Mouse (Mus musculus) heart, postnatal 10 days (tissue): ENCODE measurements at regions not wholly inside any gene's neighbourhood (a gene's known extent, or its start where the extent isn't known, plus 50 kb on each side); places are given as distances from the start of the nearest gene placed in this dataset.

Experiments used
- DNase-seq, 2 experiments: peaks; one replicate each; pipeline ENCODE4 v3.0.0; 2021
- intact Hi-C: fragments of 180-260 bp; cut with DNase I; formaldehyde crosslinking; loops from one replicate; pipeline ENCODE4 v1.15.1; 2025

DNA sequence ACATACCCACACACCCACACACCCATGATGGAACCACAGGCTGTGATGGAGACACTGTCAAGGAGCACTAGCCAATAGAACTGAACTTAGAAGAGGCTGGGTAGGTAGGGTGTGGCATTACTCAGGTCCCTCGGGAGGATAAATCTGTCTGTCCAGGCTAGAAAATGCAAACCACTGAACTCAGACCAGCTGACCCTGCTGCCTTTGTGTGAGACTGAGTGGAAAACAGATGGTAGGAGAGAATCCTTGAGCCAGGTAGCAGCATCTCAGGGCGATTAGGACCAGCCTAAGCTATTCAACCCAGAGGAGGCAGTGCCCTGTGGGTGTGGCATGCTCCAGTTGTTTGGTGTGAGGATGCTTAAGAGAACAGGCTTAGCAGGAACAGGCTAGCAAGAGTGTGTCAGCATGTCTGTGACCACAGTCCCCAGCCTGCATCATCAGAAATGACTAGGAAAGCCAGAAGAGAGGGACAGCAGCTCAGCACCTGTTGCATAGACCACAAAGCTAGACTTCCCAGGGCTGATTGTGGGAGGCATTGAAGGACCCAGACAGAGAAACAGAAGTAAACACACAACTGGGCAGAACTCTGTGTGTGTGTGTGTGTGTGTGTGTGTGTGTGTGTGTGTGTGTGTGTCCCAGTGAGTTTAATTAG lies 103.2 kb upstream of the Sesn3 start:
- intact Hi-C loops = no loop called here
- no peak for DNase-seq

DNA sequence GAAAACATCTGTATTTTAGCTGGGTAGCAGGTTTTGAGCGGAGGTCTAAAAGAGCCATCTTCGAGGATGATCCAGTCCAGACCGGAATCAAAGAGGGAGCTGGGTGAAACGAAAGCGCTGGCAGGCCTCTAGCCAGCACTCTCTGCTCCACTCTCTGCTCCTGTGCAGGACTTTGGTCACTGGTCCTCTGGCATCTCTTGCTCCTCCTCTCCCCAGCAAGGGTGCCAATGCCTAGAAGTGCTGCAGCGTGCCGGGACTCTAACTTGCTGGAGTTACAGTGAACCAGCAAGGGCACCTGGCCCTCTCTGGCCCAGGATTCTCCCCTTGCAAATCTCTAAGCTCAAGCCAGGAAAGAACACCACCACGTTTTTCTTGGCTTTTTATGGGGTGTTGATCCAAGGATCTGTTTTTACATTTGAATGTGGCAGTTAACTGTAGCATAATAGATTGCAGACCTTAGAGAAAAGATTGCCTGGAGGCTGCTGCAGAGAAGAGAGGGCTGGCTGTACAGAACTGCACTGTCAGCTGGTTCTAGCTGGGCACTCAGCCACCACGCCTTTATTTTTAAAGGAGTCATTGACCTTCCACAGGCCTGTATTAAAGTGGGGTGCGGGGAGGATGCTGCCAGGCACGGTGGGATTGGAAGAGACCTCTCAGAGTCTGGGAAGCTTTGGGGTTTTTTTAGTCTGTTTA lies 101.1 kb upstream of the Sesn3 start:
- intact Hi-C loops = no loop called here
- DNase-seq = peak; percentile 83 to 84

DNA sequence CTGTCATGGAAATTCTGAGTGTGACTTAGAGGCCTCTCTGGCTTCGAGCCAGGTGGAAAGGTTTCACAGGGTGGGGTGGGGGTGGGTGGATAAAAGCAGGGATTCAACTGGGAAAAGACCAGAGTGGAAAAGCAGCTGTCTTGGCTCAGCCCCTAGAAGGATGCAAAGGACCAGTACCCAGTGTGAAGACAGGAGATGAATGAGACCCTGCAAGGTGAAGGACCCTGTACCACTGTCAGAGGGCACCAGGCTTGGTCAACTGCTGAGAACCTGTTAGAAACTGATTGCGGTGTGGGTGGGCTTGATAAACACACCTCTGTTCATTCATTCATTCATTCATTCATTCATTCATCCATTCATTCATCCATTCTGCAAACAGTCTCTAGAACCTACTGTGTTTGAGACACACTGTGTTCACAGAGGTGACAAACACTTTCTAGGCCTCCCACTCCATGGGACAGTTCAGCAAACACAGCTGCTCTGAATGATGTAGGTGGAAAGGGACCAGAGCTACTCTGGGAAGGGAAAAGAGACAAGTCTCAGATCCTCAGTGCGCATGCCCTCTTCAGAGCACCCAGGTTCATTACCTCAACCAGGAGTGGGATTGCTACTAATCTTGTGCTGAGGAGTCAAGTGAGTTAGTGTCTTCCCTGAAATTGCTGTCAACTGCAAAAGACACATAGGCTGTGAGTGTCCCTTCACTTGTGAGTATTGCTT lies 100.4 kb upstream of the Sesn3 start:
- intact Hi-C loops = no loop called here
- no peak for DNase-seq

DNA sequence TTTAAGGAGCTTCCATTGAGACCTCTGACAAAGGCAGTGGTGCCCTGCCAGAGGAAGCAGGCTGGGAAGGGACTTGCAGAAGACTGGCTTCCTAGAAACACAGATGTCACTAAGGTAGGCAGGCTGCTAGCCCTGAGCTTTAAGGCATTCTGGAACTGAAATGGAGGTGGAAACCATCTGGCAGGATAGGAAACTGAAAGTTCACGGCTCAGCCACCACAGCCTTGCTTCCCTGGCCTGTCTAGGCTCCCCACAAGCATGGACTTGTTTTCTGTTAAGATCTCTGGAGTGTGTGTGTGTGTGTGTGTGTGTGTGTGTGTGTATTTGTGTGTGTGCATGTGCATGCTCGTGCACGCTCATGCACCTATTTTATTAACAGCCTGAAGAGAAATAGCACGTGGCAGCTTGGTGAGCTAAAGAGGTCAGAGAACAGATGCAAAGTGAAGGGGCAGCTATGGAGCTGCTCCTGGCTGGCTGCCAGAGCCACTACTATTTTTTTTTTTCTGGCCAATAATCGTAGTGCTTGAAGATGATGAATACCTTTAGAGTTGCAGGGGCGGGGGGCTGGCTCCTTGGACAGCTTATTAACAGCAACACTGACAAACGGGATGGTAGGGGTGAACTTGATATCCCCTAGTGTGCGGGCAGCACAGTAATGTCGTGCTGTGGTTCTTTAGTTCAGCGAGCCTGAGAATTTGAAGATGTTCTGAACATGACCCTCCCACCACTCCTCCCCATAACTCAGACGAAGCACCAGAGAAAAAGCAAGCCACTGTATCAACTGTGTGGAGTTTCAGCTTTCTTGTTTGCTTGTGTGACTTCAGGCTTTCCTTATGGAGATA lies 99.6 kb upstream of the Sesn3 start:
- intact Hi-C loops = no loop called here
- DNase-seq = peak; percentile 19 to 37

DNA sequence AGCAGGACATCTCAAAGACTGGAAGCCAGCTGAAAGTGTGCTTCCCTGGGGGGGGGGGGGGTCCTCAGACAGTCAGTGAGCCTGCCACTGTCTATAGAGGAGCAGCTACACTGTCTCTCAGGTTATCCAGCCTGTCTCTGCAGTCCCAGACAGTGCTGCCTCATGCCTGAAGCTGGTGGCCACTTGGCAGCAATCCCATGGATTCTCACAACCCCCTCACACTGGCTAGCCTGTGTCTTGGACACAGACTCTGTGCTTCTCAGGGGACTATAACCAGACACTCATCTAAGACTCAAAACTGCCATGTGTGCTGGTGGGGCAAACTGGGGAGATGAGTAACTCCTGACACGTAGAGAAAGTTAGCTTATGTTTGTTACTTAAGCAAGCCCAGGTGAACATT lies 95.1 kb upstream of the Sesn3 start:
- intact Hi-C loops = no loop called here
- no peak for DNase-seq

DNA sequence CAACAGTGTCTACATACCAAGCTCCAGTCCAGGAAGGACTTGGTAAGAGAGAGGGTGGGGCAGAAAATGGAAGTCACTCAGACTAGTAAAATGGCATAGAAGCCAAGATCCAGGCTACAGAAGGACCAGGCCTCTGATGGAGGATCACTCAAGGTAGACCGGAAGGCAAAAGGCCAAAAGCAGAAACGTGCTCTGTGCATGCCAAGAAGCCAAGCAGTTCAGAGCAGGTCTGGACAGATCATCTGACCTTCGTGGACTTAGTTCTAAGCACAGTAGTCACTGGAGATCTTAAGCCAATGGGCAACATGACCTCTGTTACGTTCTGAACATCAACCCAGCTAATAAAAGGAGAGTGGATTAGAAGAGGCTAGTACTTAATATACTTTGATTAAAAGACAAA lies 90.6 kb upstream of the Sesn3 start:
- DNase-seq = no peak
- intact Hi-C loops = no loop called here

DNA sequence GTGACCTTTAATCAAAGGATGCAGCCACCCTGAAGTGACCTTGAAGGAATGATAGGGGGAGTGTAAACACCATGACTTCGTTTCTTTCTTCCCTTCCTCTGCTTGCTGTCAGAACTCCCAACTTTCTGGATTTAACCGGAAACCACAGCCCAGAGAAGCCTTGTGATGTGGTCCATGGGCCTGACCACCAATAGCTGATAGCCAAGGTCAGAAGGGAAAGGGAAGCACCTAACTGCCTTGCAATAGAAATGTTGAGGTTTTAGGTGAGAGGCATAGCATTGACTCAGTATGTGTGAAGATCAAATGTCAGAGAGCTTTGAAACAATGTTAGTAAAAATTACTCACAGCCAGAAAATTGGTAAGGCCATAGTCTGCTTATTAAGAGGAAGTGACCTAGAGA lies 89.2 kb upstream of the Sesn3 start:
- intact Hi-C loops = no loop called here
- DNase-seq = no peak

DNA sequence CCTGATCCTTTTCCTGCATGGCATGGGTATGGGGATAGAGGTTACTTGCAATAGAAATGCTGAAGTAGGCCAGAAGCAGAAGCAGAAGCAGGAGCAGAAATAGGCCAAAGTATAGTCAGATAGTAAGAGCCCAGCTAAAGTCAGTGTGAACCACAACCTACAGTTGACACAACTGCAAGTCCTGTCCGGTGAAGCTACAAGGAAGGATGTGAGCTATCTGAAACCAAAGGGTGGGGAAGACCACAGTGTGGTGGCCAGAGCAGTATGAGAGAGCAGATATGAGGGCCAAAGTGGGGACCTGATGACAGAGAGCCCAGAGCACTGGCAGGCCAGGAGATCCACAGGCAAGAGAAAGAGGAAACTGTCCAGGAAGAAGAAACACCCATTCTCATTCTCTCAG lies 87.1 kb upstream of the Sesn3 start:
- intact Hi-C loops = no loop called here

DNA sequence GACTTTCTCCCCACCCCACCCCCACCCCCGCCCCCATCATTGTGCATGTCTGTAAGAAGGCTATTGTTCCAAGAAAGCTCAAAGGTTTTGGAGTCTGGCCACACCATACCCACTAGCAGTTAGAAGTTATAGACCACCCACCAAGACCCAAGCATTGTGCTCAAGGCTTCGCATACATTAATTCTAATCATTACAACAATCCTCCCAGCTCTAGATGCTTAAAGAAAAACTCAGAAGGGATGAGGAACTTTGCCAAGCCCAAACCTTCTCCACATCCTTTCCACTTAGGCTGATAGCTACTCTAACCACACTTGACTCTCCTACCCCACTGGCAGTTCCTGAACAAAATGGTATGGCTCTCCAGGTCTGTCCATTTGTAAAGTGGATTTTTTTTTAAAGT lies 86.4 kb upstream of the Sesn3 start:
- intact Hi-C loops = no loop called here
- no peak for DNase-seq

More for the DNA sequence above, 87.1 kb upstream of the Sesn3 start:
- DNase-seq = no peak

DNA sequence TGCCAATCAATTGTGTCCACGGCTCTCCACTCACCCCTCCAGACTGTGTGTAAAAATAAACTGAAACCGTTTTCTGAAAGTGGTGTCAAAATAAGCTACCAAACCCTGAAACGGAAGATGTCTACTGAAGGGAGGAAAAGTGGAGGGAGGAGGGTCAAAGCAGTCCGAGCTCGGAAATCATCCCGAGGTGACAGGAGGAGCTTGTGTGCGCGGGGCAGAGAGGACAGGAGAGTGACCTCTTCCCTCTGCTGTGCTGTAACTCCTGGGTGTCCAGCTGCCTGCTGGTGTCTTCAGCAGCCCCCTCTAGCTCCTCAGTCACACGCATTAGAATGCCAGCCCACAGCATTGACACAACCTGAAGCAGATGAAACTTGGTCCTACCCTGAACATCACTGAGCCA lies 84.2 kb upstream of the Sesn3 start:
- no peak for DNase-seq
- intact Hi-C loops = no loop called here

DNA sequence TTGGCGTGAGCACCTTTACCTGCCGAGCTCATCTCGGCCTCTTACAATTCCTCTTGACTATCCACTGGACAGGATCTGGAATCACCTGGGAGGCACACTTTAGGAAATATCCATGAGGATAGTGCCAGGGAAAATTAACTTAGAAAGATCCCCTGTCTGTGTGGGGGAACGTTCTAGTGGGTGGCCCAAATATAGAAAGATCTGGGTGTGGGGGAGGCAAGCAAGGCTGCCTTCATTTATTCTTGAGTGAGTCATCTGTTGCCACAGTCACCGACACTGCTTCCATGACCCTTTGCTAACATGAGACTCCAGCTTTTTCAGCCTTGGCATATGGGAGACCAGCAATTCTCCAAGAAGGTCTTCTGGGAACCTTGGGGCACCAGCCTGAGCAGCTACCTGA lies 80.1 kb upstream of the Sesn3 start:
- no peak for DNase-seq
- intact Hi-C loops = no loop called here

DNA sequence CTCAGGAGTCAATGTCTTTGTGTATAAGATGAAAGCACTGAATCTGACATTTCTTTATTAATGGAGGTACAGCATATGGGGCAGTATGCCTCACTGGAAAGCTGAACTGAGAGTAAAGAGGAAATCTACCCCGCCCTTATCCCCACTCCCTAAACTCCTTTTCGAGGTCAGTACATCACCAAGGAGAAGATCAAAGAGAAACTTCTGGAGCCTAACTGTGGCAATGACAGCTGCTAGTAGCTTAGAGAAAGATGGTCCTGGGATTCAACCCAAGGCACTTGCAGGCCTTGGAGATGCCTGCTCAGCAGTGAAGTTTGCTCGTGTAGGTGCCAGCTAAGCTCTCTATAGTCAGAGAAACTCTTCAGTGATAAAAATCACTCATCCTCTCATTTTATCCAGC lies 75.8 kb upstream of the Sesn3 start:
- DNase-seq = no peak
- intact Hi-C loops = no loop called here

DNA sequence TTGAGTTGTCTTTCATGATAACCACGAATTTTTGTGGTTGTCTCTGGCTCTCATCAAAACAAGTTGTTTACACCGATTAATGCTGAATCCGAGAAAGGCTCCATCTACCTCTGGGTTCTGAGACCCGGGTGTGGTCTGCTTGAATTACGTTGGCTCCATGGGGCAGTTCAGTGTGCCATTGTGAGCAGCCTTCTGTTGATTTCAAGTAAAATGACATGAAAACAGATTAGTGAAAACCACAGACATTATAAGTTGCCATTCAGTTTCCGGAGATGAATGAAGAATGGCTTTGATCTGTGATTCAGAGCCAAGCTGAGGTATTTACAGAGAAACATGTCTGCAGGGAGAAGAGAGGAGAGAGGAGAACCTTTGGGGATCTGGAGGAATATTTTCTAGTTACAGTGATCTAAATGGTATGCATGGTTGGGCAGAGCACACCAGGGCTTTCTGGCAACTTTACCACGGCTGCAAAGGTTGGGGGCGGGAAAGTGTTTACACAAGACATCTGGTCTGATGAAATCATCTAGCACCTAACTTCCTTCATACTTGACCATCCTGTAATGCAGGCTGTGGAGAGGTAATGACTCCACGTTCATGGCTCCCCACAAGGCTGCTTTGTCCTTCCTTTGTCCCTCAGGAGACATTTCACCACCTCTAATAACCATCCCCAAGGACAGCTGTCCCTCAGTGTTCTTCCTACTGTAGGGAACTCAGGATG lies 74.7 kb upstream of the Sesn3 start:
- intact Hi-C loops = no loop called here
- DNase-seq = no peak

DNA sequence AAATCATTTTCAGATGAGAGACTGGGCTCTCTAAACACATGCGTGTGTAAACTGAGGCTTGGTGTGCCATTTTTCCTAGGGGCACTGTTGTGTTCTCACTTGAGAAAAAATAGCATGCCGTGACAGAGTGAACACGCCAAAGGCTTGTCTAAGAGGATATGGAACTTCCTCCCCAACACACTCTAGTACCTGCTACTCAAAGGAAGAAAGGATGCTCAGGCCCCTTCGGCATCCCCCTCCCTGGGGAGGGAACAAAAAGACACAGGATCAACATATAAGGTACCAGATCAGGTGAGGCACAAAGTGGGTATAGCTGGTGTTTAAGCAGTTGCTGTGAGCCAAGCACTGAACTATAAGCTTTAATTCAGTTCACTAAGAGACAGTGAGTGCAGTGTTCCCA lies 74.0 kb upstream of the Sesn3 start:
- no peak for DNase-seq
- intact Hi-C loops = no loop called here

DNA sequence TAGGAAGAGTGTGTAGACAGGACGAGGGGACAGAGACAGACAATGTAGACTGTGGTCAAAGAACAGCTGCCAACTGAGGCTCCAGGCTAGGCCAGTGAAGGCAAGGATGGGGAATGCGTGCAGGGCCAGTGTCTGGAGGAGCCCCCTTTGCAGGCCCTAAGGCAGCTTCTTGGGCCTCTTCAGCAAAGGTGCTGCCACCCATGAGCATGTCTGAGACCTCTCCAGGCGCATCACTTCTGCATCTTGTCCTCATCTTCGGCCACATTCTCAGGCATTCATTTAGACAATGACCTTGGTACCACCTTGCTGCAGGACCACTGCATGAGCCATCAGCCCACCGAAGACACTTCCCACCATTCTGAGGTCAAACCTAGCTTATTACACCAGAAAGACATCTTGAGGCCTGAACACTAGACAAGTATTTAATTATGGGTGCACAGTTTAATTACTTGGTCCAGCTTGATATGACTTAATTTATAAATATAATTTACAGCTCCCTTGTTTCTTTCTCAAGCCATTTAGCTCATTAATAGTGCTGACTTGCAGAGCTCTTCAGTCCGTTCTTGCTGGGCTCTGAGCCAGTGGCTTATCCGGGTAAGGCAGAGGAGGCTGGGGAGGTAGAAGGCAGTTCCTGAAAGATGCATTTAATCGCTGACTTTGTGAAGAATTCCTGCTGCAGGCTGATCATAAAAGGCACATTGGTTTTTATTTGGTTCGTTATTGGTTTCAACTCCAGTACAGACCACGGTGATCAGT lies 72.1 kb upstream of the Sesn3 start:
- DNase-seq = peak; percentile 47 to 57
- intact Hi-C loops = no loop called here

DNA sequence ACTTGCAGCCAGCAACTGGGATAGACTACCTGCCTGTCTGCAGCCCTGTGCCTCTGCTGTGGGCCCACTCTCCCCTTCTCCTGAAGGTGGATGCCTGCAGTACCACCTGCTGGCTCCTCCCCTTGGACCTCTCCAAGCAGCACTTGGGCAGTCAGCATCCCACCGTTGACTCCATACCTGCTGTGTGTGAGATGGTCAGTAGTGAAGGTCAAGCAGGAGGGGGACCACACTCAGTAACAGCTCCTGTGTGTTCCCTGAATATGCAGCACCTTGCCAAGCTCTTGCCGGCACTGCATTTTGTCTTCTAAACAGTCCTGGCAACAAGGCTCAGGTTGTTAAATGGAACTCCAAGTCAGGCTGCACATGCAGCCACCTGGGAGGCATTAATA lies 71.6 kb upstream of the Sesn3 start:
- no peak for DNase-seq
- intact Hi-C loops = no loop called here

DNA sequence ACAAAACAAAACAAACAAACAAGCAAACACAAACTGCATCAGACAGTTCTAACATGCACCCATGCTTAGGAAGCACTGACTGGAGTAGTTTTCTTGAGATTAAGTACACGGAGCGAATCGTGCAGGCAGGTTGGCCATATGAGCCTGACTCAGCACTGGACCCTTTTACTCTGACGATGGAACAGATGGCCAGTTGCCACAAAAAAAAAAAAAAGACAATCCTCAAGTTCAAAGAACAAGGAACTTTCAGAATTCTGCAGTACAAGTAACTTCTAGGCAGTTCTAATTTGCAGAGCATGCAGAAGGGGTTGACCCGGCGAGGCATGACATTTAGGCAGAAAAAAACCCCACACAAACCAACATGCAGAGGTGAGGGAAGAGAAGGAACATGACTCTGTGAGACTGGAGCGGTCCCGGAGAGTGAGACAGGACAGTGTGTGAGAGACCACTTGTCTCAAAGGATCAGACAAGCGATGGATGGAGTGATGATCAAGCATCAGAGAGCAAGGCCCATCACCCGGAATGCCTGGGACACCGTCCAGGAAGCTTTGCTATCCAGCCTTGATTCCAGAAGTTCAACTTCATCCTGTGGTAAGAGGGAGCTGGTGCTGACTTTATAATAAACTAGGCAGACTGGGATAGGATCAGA lies 71.0 kb upstream of the Sesn3 start:
- intact Hi-C loops = no loop called here
- DNase-seq = peak in 1 of 2 experiments; percentile 27

DNA sequence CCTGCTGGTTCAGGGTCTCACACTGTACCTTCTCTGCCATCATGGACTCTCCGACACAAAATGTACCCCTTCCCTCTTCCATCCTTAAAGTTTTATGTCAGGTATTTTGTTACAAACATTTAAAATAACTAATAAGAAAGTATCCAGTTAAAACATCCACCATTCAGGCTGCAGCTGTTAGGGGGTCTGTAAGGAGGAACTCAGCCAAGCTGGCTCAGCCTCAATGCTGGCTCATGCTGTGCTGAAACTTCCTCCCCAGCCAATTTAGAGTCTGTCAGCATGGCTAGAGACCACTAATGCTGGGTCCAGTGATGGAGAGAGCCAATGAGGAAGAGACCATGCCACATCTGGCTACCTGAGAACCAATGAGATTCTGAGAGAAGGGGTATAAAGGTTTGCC lies 70.0 kb upstream of the Sesn3 start:
- DNase-seq = no peak
- intact Hi-C loops = no loop called here

DNA sequence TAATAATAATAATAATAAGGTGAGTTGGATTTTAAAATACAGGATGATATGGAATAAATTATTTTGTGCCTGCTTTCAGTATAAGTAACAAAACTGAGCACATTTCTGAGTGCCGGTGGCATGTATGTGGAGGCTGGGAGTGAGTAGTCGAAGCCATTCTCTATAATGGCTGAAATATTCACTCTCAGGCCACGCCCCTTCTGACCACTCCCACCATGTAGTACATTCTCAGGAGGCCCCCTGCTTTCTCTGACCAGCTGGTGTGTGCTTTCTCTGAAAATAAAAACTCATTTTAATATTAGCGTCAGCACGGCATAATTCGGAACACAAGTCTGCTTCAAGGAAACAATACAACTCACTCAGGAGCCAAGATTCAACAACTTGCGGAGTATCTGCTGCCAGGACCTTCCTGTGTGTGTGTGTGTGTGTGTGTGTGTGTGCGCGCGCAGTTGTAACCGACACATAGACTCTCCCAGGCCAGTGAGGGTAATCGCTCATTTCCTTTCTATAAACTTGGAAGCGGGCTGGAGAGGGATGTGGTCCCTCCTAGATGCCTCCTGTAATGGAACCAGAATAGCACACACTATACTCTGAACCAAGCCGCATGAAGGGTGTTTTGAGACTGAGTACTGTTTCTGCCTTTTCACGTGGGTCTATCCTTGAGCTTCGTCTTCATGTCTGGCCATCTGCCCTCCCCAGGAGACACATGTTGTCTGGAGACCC lies 67.9 kb upstream of the Sesn3 start:
- peak; percentile 46 to 56 for DNase-seq
- intact Hi-C loops = no loop called here
